In the genomic region with DNA sequence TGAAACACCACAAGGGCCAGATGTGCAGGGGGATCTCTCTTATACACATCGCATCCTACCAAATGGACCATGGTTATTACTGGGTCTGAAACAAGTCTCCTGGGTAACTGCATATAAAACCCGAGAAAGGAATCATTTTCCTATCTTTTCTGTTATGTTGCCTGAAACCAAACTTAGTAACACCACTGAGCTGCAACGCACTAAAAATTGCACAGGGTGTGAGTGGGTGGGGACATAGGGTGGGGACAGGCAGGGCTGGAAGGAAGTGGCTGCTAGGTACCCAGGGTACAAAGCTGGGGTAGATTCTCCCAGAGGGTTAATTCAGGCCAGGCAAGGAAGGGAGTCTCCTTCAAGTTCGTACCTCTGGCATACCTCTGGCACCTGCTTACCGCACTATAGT, we compare ENCODE assay signal across 14 mouse cellular contexts. TPM values are rescaled to one million over a fixed set of nuclear protein-coding genes. Genes with fewer than 3 reads are reported as not detected.
DNase-seq lines count a peak whose midpoint lies in the region; ATAC-seq and TF ChIP-seq lines count a peak whose summit lies in the region.
"Had no signal": no experiment of that assay in that cellular context is flagged by ENCODE, and none has a peak within 500 bp of the region (broad histone marks: within the 10 kb centered on the region; RNA-seq: fewer than 3 reads in every experiment).

No protein-coding gene starts in this region.

- 67% methylated on average over 5 of the region's 5 CpGs for WGBS in heart, embryonic 13.5 days
- 73% methylated on average over 5 of the region's 5 CpGs for WGBS in heart, embryonic 12.5 days
- WGBS in lung, embryonic 15.5 days: 81% methylated on average over 5 of the region's 5 CpGs
- WGBS in small intestine, adult 2 months: 52% methylated on average over 5 of the region's 5 CpGs

- no peaks in the 10 kb centered on the region for H3K27me3 ChIP-seq in heart, embryonic 13.5 days (replicated peaks)
- H3K27me3 ChIP-seq in heart, embryonic 12.5 days (replicated peaks): no peaks in the 10 kb centered on the region
- H3K27me3 ChIP-seq in lung, embryonic 15.5 days: no peaks in the 10 kb centered on the region
- no peaks in the 10 kb centered on the region for H3K27me3 ChIP-seq in small intestine, adult 2 months (ENCODE audit: control insufficient read depth, insufficient read depth, low read length)
- H3K27me3 ChIP-seq: embryonic facial prominence, embryonic 13.5 days; megakaryocyte, embryonic 14.5 days had no signal

- ATAC-seq in heart, embryonic 13.5 days (ENCODE audit: extremely low read depth, insufficient number of reproducible peaks, low FRiP score, low TSS enrichment): no peak
- ATAC-seq in heart, embryonic 12.5 days (ENCODE audit: insufficient number of reproducible peaks, low FRiP score): no peak
- no peak for ATAC-seq in lung, embryonic 15.5 days (ENCODE audit: borderline replicate concordance, extremely low read depth, low FRiP score, low TSS enrichment)
- ATAC-seq: inflammation-experienced regulatory T-cells, adult 6 months had no signal

- DNase-seq in lung, postnatal 36 days: no peak
- DNase-seq in brain, adult 2 months (ENCODE audit: low read depth, low spot score): peak; percentile 79
- DNase-seq in T-cell, adult 2 months (ENCODE audit: low spot score): no peak
- no peak for DNase-seq in embryo, embryonic 9.5 days (ENCODE audit: extremely low spot score)
- DNase-seq: cerebellum, adult 8-10 months; right cerebral cortex, postnatal 25 days; thymus, postnatal 25 days had no signal

- no peak for TF ChIP-seq POLR2A in small intestine, adult 2 months (IDR thresholded peaks at IDR 0.05; ENCODE audit: low read depth, low read length)

- H3K4me1 ChIP-seq in heart, embryonic 13.5 days: peaks cover 58% of the 10 kb centered on the region
- H3K4me1 ChIP-seq in heart, embryonic 12.5 days (replicated peaks): peaks cover 47% of the 10 kb centered on the region
- peaks cover 58% of the 10 kb centered on the region for H3K4me1 ChIP-seq in lung, embryonic 15.5 days
- H3K4me1 ChIP-seq in small intestine, adult 2 months (ENCODE audit: control insufficient read depth, insufficient read depth, insufficient read length, low read length): peaks cover 27% of the 10 kb centered on the region

- no peaks in the 10 kb centered on the region for H3K9me3 ChIP-seq in heart, embryonic 13.5 days
- H3K9me3 ChIP-seq in heart, embryonic 12.5 days (replicated peaks): no peaks in the 10 kb centered on the region
- H3K9me3 ChIP-seq in lung, embryonic 15.5 days: no peaks in the 10 kb centered on the region
- H3K9me3 ChIP-seq: embryonic facial prominence, embryonic 13.5 days; megakaryocyte, embryonic 14.5 days had no signal

- peaks cover 39% of the 10 kb centered on the region for H3K36me3 ChIP-seq in heart, embryonic 13.5 days
- peaks cover 16% of the 10 kb centered on the region for H3K36me3 ChIP-seq in heart, embryonic 12.5 days
- H3K36me3 ChIP-seq in lung, embryonic 15.5 days: peaks cover 7% of the 10 kb centered on the region; the same call in 1 of the 2 replicates
- H3K36me3 ChIP-seq in small intestine, adult 2 months (ENCODE audit: control insufficient read depth, insufficient read depth, low read length): peaks cover 11% of the 10 kb centered on the region

- H3K4me3 ChIP-seq in heart, embryonic 13.5 days: no peak overlapping the region
- H3K4me3 ChIP-seq in heart, embryonic 12.5 days: no peak overlapping the region
- H3K4me3 ChIP-seq in lung, embryonic 15.5 days: no peak overlapping the region
- H3K4me3 ChIP-seq in small intestine, adult 2 months (ENCODE audit: low read depth, low read length): no peak overlapping the region
- H3K4me3 ChIP-seq: embryonic facial prominence, embryonic 13.5 days; megakaryocyte, embryonic 14.5 days had no signal

- TF ChIP-seq CTCF in small intestine, adult 2 months (IDR thresholded peaks at IDR 0.05; ENCODE audit: extremely low read depth, insufficient read length, insufficient replicate concordance, low read depth, low read length): no peak

- H3K9ac ChIP-seq in heart, embryonic 13.5 days: no peak overlapping the region
- H3K9ac ChIP-seq in heart, embryonic 12.5 days: no peak overlapping the region
- H3K9ac ChIP-seq in lung, embryonic 15.5 days: no peak overlapping the region
- H3K9ac ChIP-seq: embryonic facial prominence, embryonic 13.5 days had no signal

- no peak overlapping the region for H3K4me2 ChIP-seq in heart, embryonic 13.5 days
- no peak overlapping the region for H3K4me2 ChIP-seq in heart, embryonic 12.5 days
- H3K4me2 ChIP-seq in lung, embryonic 15.5 days: no peak overlapping the region
- H3K4me2 ChIP-seq: embryonic facial prominence, embryonic 13.5 days had no signal

- H3K27ac ChIP-seq in heart, embryonic 13.5 days (replicated peaks): peak overlapping the region; percentile 76
- H3K27ac ChIP-seq in heart, embryonic 12.5 days (ENCODE audit: poor library complexity, severe bottlenecking): no peak overlapping the region
- H3K27ac ChIP-seq in lung, embryonic 15.5 days: peak overlapping the region; percentile 83
- peak overlapping the region; percentile 43 for H3K27ac ChIP-seq in small intestine, adult 2 months (ENCODE audit: insufficient read depth, low read depth, low read length)
- H3K27ac ChIP-seq: embryonic facial prominence, embryonic 13.5 days had no signal

RNA-seq across cellular contexts. Expression of a gene that starts 6.9 kb away (rescaled TPM):
- 11.9 and 12.9 TPM in 2 replicates for polyA plus RNA-seq in heart, embryonic 13.5 days (2015; fragmentation: Nextera tagmentation; extraction: Ambion mirVana)
- polyA plus RNA-seq in heart, embryonic 12.5 days (2016; fragmentation: Nextera tagmentation; extraction: Ambion mirVana): 15.2 and 15.5 TPM in 2 replicates
- polyA plus RNA-seq in lung, embryonic 15.5 days (2015; fragmentation: Nextera tagmentation; extraction: Ambion mirVana): 19.6 and 20.2 TPM in 2 replicates
- 18.4 and 45.0 TPM in 2 replicates for polyA plus RNA-seq in small intestine, adult 2 months (2012; rRNA removed)

RNA-seq across cellular contexts. Expression of a gene that starts 10.3 kb away (rescaled TPM):
- polyA plus RNA-seq in heart, embryonic 13.5 days (2015; fragmentation: Nextera tagmentation; extraction: Ambion mirVana): 25.0 and 25.6 TPM in 2 replicates
- polyA plus RNA-seq in heart, embryonic 12.5 days (2016; fragmentation: Nextera tagmentation; extraction: Ambion mirVana): 24.0 and 24.7 TPM in 2 replicates
- 30.1 and 30.3 TPM in 2 replicates for polyA plus RNA-seq in lung, embryonic 15.5 days (2015; fragmentation: Nextera tagmentation; extraction: Ambion mirVana)
- 9.9 and 21.3 TPM in 2 replicates for polyA plus RNA-seq in small intestine, adult 2 months (2012; rRNA removed)

RNA-seq across cellular contexts. Expression of a gene that starts 38.6 kb away (rescaled TPM):
- 0.05 and 0.17 TPM in 2 replicates for polyA plus RNA-seq in heart, embryonic 13.5 days (2015; fragmentation: Nextera tagmentation; extraction: Ambion mirVana)
- polyA plus RNA-seq in heart, embryonic 12.5 days (2016; fragmentation: Nextera tagmentation; extraction: Ambion mirVana): 0.05 TPM in 1 of 2 replicates, not detected in the other
- 0.06 and 0.15 TPM in 2 replicates for polyA plus RNA-seq in lung, embryonic 15.5 days (2015; fragmentation: Nextera tagmentation; extraction: Ambion mirVana)
- polyA plus RNA-seq in small intestine, adult 2 months (2012; rRNA removed): 0.91 and 1.3 TPM in 2 replicates
- polyA plus RNA-seq: inflammation-experienced regulatory T-cells, adult 6 months had no signal

RNA-seq across cellular contexts. Expression of a gene that starts 38.6 kb away (rescaled TPM):
- polyA plus RNA-seq in heart, embryonic 13.5 days (2015; fragmentation: Nextera tagmentation; extraction: Ambion mirVana): 18.6 and 23.3 TPM in 2 replicates
- 8.5 and 8.6 TPM in 2 replicates for polyA plus RNA-seq in heart, embryonic 12.5 days (2016; fragmentation: Nextera tagmentation; extraction: Ambion mirVana)
- 89.5 and 89.6 TPM in 2 replicates for polyA plus RNA-seq in lung, embryonic 15.5 days (2015; fragmentation: Nextera tagmentation; extraction: Ambion mirVana)
- 27.5 and 31.4 TPM in 2 replicates for polyA plus RNA-seq in small intestine, adult 2 months (2012; rRNA removed)
